ENCODE assay signal across 23 mouse cellular contexts in the genomic region with DNA sequence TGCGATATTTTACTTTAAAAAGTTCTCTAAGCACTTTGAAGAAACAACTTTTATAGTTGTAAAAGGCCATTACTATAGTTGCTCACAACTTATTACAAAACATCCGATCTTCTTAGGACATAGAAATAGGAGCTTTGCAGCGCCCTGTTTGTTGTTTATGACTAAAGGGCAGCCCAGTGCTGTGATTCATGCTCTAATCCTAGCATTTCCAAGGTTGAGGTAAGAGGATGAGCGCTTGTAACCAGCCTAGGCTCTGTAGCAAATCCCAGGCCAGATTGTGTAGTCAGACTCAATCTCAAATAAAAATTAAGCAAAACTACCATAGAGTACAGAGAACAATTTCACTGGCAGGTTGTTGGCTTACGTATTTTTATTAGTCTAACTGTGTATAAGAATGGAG.
"Had no signal": no experiment of that assay in that cellular context is flagged by ENCODE, and none has a peak within 500 bp of the region (broad histone marks: within the 10 kb centered on the region; RNA-seq: fewer than 3 reads in every experiment).

No protein-coding gene starts in this region.

- H3K4me3 ChIP-seq: kidney, embryonic 15.5 days; limb, embryonic 12.5 days; limb, embryonic 15.5 days; midbrain, embryonic 12.5 days; midbrain, embryonic 15.5 days; neural tube, embryonic 12.5 days; neural tube, embryonic 15.5 days had no signal

- H3K27ac ChIP-seq: kidney, embryonic 15.5 days; limb, embryonic 12.5 days; limb, embryonic 15.5 days; liver, embryonic 14.5 days; midbrain, embryonic 12.5 days; midbrain, embryonic 15.5 days; neural tube, embryonic 12.5 days; neural tube, embryonic 15.5 days; stomach, postnatal 0 days had no signal

- H3K4me1 ChIP-seq: kidney, embryonic 15.5 days; midbrain, embryonic 15.5 days; neural tube, embryonic 12.5 days; neural tube, embryonic 15.5 days had no signal

- H3K4me2 ChIP-seq: kidney, embryonic 15.5 days; limb, embryonic 12.5 days; limb, embryonic 15.5 days; liver, embryonic 11.5 days; lung, embryonic 14.5 days; midbrain, embryonic 12.5 days; midbrain, embryonic 15.5 days; neural tube, embryonic 12.5 days; neural tube, embryonic 15.5 days had no signal

- DNase-seq: kidney, adult 8-10 months; kidney, postnatal 10 days; kidney, postnatal 36 days; left cerebral cortex, postnatal 4 days; liver, postnatal 0 days; lung, embryonic 14.5 days; lung, postnatal 10 days; lung, postnatal 4 days; right cerebral cortex, adult 18-20 months; right cerebral cortex, postnatal 14 days; right cerebral cortex, postnatal 4 days; thymus, adult 18-20 months; thymus, postnatal 36 days had no signal

- H3K9ac ChIP-seq: kidney, embryonic 15.5 days; limb, embryonic 12.5 days; limb, embryonic 15.5 days; liver, embryonic 14.5 days; liver, postnatal 0 days; lung, embryonic 14.5 days; midbrain, embryonic 12.5 days; midbrain, embryonic 15.5 days; neural tube, embryonic 12.5 days; neural tube, embryonic 15.5 days had no signal

- H3K9me3 ChIP-seq: kidney, embryonic 15.5 days; limb, embryonic 12.5 days; limb, embryonic 15.5 days; midbrain, embryonic 12.5 days; midbrain, embryonic 15.5 days; neural tube, embryonic 12.5 days; neural tube, embryonic 15.5 days had no signal

- ATAC-seq: liver, postnatal 0 days; midbrain, embryonic 15.5 days had no signal

- H3K27me3 ChIP-seq: kidney, embryonic 15.5 days; limb, embryonic 12.5 days; limb, embryonic 15.5 days; midbrain, embryonic 12.5 days; midbrain, embryonic 15.5 days; neural tube, embryonic 12.5 days; neural tube, embryonic 15.5 days had no signal

- H3K36me3 ChIP-seq: kidney, embryonic 15.5 days; limb, embryonic 12.5 days; limb, embryonic 15.5 days; midbrain, embryonic 12.5 days; midbrain, embryonic 15.5 days; neural tube, embryonic 12.5 days; neural tube, embryonic 15.5 days had no signal
